Mouse (Mus musculus) CD4-positive, CD25-positive, alpha-beta regulatory T cell, adult 4 months (primary cell): ENCODE measurements around the gene Dpp9. TPM values are rescaled to one million over a fixed set of nuclear protein-coding genes. Genes with fewer than 3 reads are reported as not detected.
A peak's percentile ranks its signal among the peaks of the same experiment; 100 is the strongest.

Experiments
- ATAC-seq: one replicate; pipeline ENCODE4 v1.8.0; 2017
- polyA plus RNA-seq, 2 experiments: library from polyadenylated mRNA; unstranded; fragments of 100-300 nt; shearing (Covaris generic); gene quantifications; one replicate each; pipeline ENCODE4 v1.2.1; 2017

The Dpp9 gene
- polyA plus RNA-seq, 2 experiments from 2014 or later = 17.8 to 21.0 TPM

- ATAC-seq = no peak
Observed at GRCm38 (mm10) chr17:56226566-56226965, 7.9 kb upstream of the Dpp9 start.

DNA sequence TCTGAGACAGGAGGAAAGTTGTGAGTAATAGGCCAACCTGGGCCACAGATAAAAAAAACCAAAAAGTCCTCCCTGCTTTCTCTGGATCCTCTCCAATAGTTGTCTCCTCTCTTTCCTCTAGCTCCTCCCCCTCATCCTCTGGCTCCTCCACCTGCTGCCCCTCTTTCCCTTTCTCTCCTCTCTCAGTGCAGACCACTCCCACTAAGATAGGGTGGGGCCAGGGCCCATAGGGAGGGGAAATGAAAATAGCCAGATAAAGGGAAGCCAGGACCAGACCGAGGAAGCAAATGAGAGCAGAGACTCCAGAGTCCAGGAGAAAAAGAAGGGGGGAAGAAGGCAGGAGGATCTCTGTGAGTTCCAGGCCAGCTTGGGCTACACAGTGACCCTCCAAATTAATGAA is 6.2 kb upstream of the Dpp9 start:
- ATAC-seq = no peak

GRCm38 (mm10) chr17:56219805-56220204 is 1.1 kb upstream of the Dpp9 start:
- no peak for ATAC-seq

GRCm38 (mm10) chr17:56219251-56219650 is 546 bp upstream of the Dpp9 start:
- peak; percentile 5 for ATAC-seq

GRCm38 (mm10) chr17:56217670-56218069 is 1.0 kb downstream of the Dpp9 start:
- no peak for ATAC-seq

DNA sequence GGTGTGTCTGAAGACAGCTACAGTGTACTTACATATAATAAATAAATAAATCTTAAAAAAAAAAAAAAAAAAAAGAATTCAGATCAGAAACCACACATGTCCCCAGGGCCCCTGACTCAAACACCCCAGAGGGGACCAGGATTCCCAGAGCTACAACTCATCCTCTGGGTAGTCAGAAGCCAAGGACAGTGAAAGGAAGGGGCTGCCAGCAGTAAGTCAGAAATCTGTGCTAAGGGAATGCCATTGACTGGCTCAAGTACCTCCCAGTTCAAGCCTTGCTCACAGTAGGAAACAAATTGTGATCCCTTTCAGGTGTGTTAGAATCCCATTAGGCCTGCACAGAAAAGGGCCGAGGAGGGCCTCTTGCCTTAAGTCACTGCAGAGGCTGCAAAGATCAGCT is 4.5 kb downstream of the Dpp9 start:
- no peak for ATAC-seq

DNA sequence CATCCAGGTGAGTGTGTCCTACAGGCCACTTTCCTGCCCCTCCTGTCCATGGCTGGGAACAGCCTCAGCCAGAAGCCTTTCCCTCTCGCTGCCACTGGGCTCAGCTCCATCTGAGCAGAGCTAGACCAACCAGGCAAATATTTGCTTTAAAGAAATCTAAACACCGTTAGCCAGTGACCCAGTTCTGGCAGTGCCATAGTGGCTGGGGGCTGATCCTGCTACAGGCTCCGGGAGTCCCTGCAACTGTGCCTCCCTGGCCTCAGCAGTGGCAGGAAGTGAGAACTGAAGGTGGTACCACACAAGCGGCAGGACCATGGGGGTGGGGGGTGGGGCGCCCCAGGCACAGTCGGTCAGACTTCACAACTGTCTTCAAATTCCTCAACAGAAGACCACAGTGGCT is 6.0 kb downstream of the Dpp9 start:
- no peak for ATAC-seq

- no peak for ATAC-seq
Observed at GRCm38 (mm10) chr17:56211090-56211489, 7.6 kb downstream of the Dpp9 start.

- ATAC-seq = no peak
Observed at GRCm38 (mm10) chr17:56208821-56209220, 9.9 kb downstream of the Dpp9 start.

DNA sequence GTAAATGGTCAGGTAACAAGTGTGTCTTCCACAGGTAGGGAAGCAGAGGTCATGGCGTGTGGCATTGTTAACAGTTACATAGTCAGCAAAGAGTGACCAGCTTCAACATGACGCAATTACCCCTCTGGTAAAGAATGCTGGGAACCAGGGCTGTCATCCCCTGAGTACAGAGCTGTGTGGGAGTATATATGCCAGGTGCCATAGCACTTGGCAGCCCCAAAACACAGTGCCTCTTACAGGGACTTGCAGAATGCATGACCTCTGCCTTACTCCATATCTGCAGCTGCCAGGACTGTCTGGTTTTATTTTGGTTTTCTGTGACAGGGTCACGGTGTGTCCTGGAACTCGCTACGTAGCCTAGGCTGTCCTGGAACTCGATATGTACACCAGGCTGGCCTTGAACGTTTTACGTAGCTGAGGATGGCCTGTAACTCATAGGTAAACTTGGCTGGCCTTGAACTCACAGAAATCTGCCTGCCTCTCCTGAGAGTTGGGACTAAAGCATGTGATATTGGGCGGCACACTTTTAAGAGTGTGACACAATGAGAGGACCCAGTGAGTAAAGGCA is 10.7 kb downstream of the Dpp9 start:
- ATAC-seq = no peak

DNA sequence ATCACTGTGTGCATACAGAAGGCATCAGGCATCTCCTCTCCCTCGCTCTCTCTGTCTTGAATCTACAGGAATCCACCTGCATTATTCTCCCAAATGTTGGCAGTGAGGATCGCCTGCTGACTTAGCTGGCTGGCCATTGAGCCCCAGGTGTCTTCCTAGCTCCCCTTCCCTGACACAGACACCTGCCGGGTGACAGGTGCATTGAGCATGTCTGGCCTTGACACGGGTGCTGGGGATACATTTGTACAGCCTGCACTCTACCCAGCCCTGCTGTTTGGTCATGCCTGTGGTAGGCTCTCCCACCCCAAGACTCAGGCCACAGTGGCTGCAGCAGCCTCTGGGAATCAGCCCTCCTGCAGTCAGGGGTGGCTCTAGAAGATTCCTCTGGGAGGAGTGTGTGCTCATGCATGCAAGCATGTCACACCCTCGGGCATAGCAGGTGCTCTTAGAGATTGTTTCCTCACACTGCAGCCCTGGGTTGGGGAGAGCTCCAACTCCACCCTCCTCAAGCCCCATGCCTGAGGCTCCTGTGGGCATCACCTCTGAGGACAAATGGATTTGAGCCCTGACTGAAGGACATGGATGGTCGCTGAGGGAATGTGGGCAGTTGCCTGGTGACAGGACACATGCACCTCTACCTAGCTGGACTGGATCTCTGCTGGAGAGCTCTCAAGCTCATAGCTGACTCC is 11.6 kb downstream of the Dpp9 start:
- no peak for ATAC-seq

DNA sequence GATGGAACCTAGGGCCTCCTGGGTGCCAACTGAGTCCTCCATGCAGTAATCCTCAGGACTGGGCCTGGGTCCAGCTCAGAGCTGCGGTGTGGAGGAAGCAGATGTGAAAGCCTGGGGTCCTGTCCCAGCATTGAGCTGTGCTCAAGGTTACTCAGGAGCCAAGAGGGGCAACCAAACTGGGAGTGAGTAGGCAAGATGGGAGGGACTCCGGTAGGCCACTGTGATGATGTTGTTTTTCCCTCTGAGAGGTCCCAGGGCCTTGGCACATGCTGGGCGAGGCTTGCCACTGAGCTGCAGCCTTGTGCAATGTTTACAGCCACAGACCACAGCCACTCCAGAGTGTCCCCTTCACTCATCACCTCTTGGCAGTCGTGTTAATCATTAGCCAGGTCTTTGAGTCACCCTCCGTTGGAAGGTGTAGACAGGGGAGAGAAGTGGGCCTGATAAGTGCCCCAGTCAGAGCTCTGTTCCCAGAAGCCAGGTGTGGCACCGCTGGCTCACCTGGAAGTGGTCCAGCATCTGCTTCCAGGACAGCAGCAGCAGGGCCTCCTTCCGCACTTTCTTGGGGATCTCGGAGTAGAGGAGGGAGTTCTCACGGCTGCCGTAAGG is 12.3 kb downstream of the Dpp9 start:
- ATAC-seq = no peak

DNA sequence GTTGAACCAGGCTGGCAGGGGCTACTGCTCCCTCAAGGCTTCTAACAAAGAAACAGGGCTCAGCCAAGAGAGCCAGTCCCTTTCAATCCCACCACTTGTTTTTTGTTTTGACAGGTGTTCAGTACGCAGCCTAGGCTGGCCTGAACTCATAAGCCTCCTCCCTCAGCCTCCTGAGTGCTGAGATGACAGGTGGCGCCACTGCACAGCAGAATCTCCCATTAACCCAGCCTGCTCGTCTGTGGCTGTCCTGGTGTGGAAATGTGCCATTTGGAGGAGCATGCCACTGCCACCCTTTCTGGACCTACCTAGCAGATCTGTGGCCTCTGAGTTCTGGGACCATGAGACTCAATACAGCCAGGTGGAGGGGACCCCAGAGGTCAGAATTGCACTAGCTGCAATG is 15.0 kb downstream of the Dpp9 start:
- ATAC-seq = no peak

- ATAC-seq = no peak
Observed at GRCm38 (mm10) chr17:56202476-56202875, 16.2 kb downstream of the Dpp9 start.

- no peak for ATAC-seq
Observed at GRCm38 (mm10) chr17:56201642-56202041, 17.1 kb downstream of the Dpp9 start.

GRCm38 (mm10) chr17:56200586-56200985 is 18.1 kb downstream of the Dpp9 start:
- ATAC-seq = no peak

GRCm38 (mm10) chr17:56196860-56197259 is 21.8 kb downstream of the Dpp9 start:
- ATAC-seq = no peak

GRCm38 (mm10) chr17:56194765-56195164 is 23.9 kb downstream of the Dpp9 start:
- ATAC-seq = no peak

GRCm38 (mm10) chr17:56194357-56194756 is 24.3 kb downstream of the Dpp9 start:
- no peak for ATAC-seq

GRCm38 (mm10) chr17:56191266-56191665 is 27.4 kb downstream of the Dpp9 start:
- ATAC-seq = no peak

DNA sequence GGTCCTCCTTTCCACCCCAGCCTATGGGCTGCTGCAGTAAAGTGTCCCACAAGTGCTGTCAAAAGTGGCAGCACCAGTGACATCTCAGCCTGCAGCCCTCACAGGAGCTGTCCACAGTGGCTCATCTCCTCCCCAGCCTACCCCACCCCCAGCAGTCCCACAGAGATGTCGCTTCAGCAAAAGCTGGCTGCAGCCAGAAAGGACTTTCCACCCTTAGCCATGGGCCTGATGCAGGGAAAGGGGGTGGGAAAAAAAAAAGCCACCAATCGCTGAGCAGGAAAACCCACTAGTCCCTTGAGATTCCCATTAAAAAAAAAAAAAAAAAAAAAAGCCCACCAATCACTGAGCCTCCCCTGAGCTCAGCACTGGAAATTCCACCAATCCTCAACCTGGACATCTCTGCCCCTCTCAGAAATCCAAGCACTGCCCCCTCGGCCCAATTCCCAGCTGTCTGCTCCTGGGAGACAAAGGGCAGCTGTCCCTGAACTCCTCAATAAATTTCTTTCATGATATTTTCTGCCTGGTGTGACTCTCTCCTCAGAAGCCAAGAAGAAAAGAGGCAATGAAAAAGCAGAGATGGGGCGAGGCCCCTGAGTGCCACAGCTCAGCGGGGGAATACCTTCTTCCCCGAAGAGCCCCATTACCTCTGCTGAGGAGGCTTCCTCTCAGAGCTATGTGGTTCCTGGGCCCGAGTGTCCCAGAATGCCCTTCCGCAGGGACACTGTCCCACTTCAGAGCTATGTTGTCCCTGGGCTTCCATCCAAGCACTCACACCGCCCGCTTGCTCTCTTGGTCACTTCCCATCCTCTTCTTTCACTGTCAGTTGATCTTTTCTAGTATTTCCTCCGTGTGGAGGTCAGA is 33.2 kb downstream of the Dpp9 start:
- ATAC-seq = no peak

- peak; percentile 98 for ATAC-seq
Observed at GRCm38 (mm10) chr17:56183658-56184103, 35.0 kb downstream of the Dpp9 start, which contains the start of gene Mydgf. Gene Mydgf (minus strand): TSS chr17:56183920.
